Mouse (Mus musculus): Measurements from ENCODE around the gene Kansl2. TPM values are rescaled to one million over a fixed set of nuclear protein-coding genes. Genes with fewer than 3 reads are reported as not detected.
A peak's percentile ranks its signal among the peaks of the same experiment; 100 is the strongest.

Kansl2 gene
- polyA plus RNA-seq, 1 experiment from 2014 or later, result 90.4 TPM

DNA sequence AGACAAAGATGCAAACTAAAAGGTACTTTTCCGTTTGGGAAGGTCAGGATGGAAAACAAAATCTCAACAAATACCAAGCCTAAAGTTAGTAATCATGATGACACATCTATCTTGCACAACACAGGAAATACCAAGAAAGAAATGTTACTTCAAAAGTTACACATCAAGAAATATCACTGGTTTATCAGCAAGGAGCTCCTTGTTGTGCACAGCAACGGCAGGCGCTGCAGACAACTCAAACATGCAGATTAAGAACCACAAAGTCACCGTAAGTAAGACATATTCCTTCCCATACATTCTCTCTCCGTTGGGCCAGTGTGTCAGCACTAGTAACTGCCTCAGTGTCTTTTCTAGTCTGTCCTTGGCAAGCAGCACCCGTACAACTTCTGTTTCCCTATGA, 7.0 kb upstream of the Kansl2 start:
- Histone ChIP-seq H3K9me3 (ENCODE audit: control insufficient read depth, low read length) (no peaks in the 10 kb centered on the region), H3K4me1 (ENCODE audit: control insufficient read depth, insufficient read depth, low read depth, low read length) (no peaks in the 10 kb centered on the region), H3K27ac (ENCODE audit: low read depth, low read length) (no peak overlapping the region), H3K4me3 (ENCODE audit: low read length) (no peak overlapping the region), H3K27me3 (replicated peaks; ENCODE audit: control insufficient read depth, insufficient read depth, low read length) (no peaks in the 10 kb centered on the region), H3K36me3 (ENCODE audit: control insufficient read depth, insufficient read depth, low read length) (peaks cover 34% of the 10 kb centered on the region), H3K9ac (ENCODE audit: low read depth, low read length) (no peak overlapping the region), H3K4me2 (ENCODE audit: low read length) (no peak overlapping the region)
- no peak for ATAC-seq
- 94% methylated on average over 6 of the region's 6 CpGs for WGBS

DNA sequence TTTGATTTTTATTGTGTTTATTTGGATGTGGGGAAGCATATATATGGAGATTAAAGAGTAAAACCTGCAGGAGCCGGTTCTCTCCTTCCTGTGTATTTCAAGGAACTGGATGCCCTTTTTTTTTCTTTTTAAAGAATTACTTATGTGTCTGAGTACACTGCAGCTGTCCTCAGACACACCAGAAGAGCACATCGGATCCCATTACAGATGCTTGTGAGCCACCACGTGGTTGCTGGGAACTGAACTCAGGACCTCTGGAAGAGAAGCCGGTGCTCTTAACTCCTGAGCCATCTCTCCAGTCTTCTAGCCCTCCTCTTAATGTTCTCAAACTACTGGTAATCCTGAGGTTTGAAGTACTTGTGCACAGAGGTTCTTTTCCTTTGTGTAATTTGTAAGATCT, 3.9 kb upstream of the Kansl2 start:
- no peaks in the 10 kb centered on the region for H3K27me3 ChIP-seq (replicated peaks; ENCODE audit: control insufficient read depth, insufficient read depth, low read length)
- H3K9ac ChIP-seq (ENCODE audit: low read depth, low read length), result no peak overlapping the region
- WGBS, result 73% methylated on average over 4 of the region's 4 CpGs
- H3K27ac ChIP-seq (ENCODE audit: low read depth, low read length), result no peak overlapping the region
- peaks cover 1% of the 10 kb centered on the region for H3K4me1 ChIP-seq (ENCODE audit: control insufficient read depth, insufficient read depth, low read depth, low read length)
- H3K4me3 ChIP-seq (ENCODE audit: low read length), result no peak overlapping the region
- peaks cover 12% of the 10 kb centered on the region for H3K36me3 ChIP-seq (ENCODE audit: control insufficient read depth, insufficient read depth, low read length)
- H3K9me3 ChIP-seq (ENCODE audit: control insufficient read depth, low read length), result no peaks in the 10 kb centered on the region
- no peak overlapping the region for H3K4me2 ChIP-seq (ENCODE audit: low read length)
- no peak for ATAC-seq

DNA sequence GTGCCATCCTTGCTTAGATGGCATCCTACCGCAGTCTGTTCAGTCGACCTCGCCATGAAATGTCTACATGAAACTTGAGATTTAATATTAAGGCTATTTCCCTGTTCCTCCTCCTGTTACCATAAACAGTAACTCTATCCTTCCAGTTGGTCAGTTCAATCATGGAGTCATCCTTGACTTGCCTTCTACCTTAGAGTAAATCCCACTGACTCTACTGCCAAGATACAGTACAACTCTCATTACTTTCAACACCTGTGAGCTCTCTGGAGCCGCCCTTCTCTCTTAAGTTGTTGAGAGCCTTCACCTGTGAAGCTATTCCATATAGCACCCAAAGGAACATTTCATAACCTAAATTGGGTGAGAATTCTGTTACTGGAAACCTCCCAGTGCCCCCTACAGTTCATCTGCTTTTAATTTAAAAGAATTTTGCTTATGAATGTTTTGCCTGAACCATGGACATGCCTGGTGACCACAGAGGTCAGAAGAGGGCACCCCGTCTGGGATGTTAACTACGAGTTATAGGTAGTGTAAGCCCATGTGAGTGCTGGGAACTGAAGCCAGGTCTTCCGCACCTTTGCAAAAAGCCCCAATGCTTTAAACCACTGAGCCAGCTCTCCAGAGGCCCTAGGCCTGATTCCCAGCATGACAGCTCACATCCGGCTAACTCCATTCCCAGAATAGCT, 2.9 kb upstream of the Kansl2 start:
- WGBS, result 88% methylated on average over 8 of the region's 8 CpGs
- Histone ChIP-seq H3K4me2 (ENCODE audit: low read length) (no peak overlapping the region), H3K9ac (ENCODE audit: low read depth, low read length) (no peak overlapping the region), H3K27me3 (replicated peaks; ENCODE audit: control insufficient read depth, insufficient read depth, low read length) (no peaks in the 10 kb centered on the region), H3K36me3 (ENCODE audit: control insufficient read depth, insufficient read depth, low read length) (peaks cover 7% of the 10 kb centered on the region), H3K4me3 (ENCODE audit: low read length) (no peak overlapping the region), H3K9me3 (ENCODE audit: control insufficient read depth, low read length) (no peaks in the 10 kb centered on the region), H3K4me1 (ENCODE audit: control insufficient read depth, insufficient read depth, low read depth, low read length) (peaks cover 9% of the 10 kb centered on the region), H3K27ac (ENCODE audit: low read depth, low read length) (no peak overlapping the region)
- ATAC-seq, result no peak

DNA sequence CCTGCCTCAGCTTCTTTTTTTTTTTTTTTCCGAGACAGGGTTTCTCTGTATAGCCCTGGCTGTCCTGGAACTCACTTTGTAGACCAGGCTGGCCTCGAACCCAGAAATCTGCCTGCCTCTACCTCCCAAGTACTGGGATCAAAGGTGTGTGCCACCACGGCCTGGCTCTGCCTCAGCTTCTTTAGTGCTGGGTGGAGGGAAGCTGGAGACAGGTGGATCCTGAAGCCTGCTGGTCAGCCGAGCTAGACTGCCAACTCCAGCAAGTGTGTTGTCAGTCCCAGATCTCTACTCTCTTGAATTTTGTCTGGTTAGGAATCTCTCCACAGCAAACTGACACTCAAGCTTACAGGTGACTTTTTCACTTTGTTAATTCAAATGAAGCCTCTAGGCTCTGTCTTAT, 1.9 kb upstream of the Kansl2 start:
- peaks cover 11% of the 10 kb centered on the region for H3K4me1 ChIP-seq (ENCODE audit: control insufficient read depth, insufficient read depth, low read depth, low read length)
- WGBS, result 93% methylated on average over 4 of the region's 4 CpGs
- H3K9ac ChIP-seq (ENCODE audit: low read depth, low read length), result no peak overlapping the region
- peaks cover 10% of the 10 kb centered on the region for H3K36me3 ChIP-seq (ENCODE audit: control insufficient read depth, insufficient read depth, low read length)
- no peak overlapping the region for H3K4me2 ChIP-seq (ENCODE audit: low read length)
- H3K9me3 ChIP-seq (ENCODE audit: control insufficient read depth, low read length), result no peaks in the 10 kb centered on the region
- no peaks in the 10 kb centered on the region for H3K27me3 ChIP-seq (replicated peaks; ENCODE audit: control insufficient read depth, insufficient read depth, low read length)
- H3K27ac ChIP-seq (ENCODE audit: low read depth, low read length), result no peak overlapping the region
- no peak overlapping the region for H3K4me3 ChIP-seq (ENCODE audit: low read length)
- ATAC-seq, result no peak

GRCm38 (mm10) chr15:98533035-98533531, 981 bp downstream of the Kansl2 start:
- under 1% methylated on average over 18 of the region's 18 CpGs for WGBS
- H3K27me3 ChIP-seq (replicated peaks; ENCODE audit: control insufficient read depth, insufficient read depth, low read length), result no peaks in the 10 kb centered on the region
- peak overlapping the region; percentile 39; the same call in 1 of the 2 replicates for H3K27ac ChIP-seq (ENCODE audit: low read depth, low read length)
- H3K9ac ChIP-seq (ENCODE audit: low read depth, low read length), result peak overlapping the region; percentile 90
- H3K4me1 ChIP-seq (ENCODE audit: control insufficient read depth, insufficient read depth, low read depth, low read length), result peaks cover 12% of the 10 kb centered on the region
- H3K4me3 ChIP-seq (ENCODE audit: low read length), result peak overlapping the region; percentile 75
- peaks cover 26% of the 10 kb centered on the region for H3K36me3 ChIP-seq (ENCODE audit: control insufficient read depth, insufficient read depth, low read length)
- H3K4me2 ChIP-seq (ENCODE audit: low read length), result peak overlapping the region; percentile 94
- ATAC-seq, result no peak
- no peaks in the 10 kb centered on the region for H3K9me3 ChIP-seq (ENCODE audit: control insufficient read depth, low read length)

- Histone ChIP-seq H3K4me2 (ENCODE audit: low read length) (peak overlapping the region; percentile 94), H3K27me3 (replicated peaks; ENCODE audit: control insufficient read depth, insufficient read depth, low read length) (no peaks in the 10 kb centered on the region), H3K27ac (ENCODE audit: low read depth, low read length) (no peak overlapping the region), H3K4me3 (ENCODE audit: low read length) (peak overlapping the region; percentile 75), H3K4me1 (ENCODE audit: control insufficient read depth, insufficient read depth, low read depth, low read length) (peaks cover 12% of the 10 kb centered on the region), H3K9me3 (ENCODE audit: control insufficient read depth, low read length) (no peaks in the 10 kb centered on the region), H3K36me3 (ENCODE audit: control insufficient read depth, insufficient read depth, low read length) (peaks cover 32% of the 10 kb centered on the region), H3K9ac (ENCODE audit: low read depth, low read length) (peak overlapping the region; percentile 90; the same call in 1 of the 2 replicates)
- 30% methylated on average over 5 of the region's 5 CpGs for WGBS
- no peak for ATAC-seq
These were observed 1.8 kb downstream of the Kansl2 start for GRCm38 (mm10) chr15:98532281-98532680.

DNA sequence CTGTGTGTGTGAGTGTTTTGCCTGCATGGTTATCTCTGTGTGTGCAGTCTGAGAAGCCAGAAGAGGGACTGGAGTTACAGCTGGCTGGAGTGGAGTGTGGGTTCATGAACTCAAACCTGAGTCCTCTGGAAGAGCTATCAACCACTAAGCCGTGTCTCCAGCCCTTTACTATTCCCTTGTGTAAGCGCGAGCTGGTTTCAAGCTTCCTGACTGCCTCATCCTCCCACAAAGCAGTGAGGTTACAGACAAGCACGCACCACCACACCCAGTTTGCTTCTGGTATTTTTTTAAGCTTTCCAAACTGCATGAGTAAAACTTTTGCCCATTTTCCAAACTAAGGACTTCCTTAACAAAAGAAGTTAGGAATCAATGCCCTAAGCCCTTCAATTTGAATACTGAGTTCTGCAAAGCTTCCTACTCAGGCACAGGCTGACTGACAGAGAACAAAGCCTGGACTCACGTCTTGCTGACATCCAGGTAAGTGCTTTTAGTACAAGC, 5.9 kb downstream of the Kansl2 start:
- Histone ChIP-seq H3K27me3 (replicated peaks; ENCODE audit: control insufficient read depth, insufficient read depth, low read length) (no peaks in the 10 kb centered on the region), H3K9me3 (ENCODE audit: control insufficient read depth, low read length) (no peaks in the 10 kb centered on the region), H3K36me3 (ENCODE audit: control insufficient read depth, insufficient read depth, low read length) (peaks cover 38% of the 10 kb centered on the region), H3K4me3 (ENCODE audit: low read length) (no peak overlapping the region), H3K4me2 (ENCODE audit: low read length) (no peak overlapping the region), H3K27ac (ENCODE audit: low read depth, low read length) (no peak overlapping the region), H3K4me1 (ENCODE audit: control insufficient read depth, insufficient read depth, low read depth, low read length) (peaks cover 12% of the 10 kb centered on the region), H3K9ac (ENCODE audit: low read depth, low read length) (no peak overlapping the region)
- WGBS, result 93% methylated on average over 5 of the region's 5 CpGs
- no peak for ATAC-seq

DNA sequence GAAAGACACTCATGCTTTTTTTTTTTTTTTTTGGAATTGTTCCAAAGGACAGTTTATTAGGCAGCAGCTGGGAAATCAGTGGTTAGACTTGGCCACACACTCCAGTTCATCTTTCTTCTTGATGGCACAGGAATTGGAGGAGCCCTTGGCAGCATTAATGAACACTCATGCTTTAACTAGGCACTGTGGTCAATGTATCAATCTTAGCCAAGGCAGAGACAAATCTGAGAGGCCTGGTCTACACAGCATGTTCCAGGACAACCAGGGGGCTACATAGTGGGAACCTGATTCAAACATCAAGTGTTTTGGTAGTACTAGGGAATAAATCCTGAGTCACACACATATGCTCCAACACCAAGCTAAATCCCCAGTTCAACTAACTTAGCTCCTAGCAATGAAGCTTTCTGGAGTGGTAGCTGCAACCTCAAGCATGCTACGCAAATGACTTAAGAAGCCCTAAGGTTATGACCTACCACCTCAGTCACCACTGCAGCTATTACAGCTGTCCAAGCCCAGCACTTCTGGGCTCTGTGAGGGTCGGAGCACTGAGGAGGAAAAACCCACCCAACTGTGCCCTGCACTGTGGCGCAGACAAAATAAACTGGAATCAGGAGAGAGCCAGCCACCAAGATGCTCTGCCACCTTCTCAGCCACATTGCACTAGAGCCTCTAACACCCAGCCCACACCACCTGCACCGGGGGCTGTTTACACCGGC, 6.8 kb downstream of the Kansl2 start:
- Histone ChIP-seq H3K27ac (ENCODE audit: low read depth, low read length) (no peak overlapping the region), H3K9me3 (ENCODE audit: control insufficient read depth, low read length) (no peaks in the 10 kb centered on the region), H3K36me3 (ENCODE audit: control insufficient read depth, insufficient read depth, low read length) (peaks cover 47% of the 10 kb centered on the region), H3K4me3 (ENCODE audit: low read length) (no peak overlapping the region), H3K27me3 (replicated peaks; ENCODE audit: control insufficient read depth, insufficient read depth, low read length) (no peaks in the 10 kb centered on the region), H3K4me1 (ENCODE audit: control insufficient read depth, insufficient read depth, low read depth, low read length) (peaks cover 4% of the 10 kb centered on the region), H3K9ac (ENCODE audit: low read depth, low read length) (no peak overlapping the region), H3K4me2 (ENCODE audit: low read length) (no peak overlapping the region)
- WGBS, result 93% methylated on average over 5 of the region's 5 CpGs
- ATAC-seq, result no peak

DNA sequence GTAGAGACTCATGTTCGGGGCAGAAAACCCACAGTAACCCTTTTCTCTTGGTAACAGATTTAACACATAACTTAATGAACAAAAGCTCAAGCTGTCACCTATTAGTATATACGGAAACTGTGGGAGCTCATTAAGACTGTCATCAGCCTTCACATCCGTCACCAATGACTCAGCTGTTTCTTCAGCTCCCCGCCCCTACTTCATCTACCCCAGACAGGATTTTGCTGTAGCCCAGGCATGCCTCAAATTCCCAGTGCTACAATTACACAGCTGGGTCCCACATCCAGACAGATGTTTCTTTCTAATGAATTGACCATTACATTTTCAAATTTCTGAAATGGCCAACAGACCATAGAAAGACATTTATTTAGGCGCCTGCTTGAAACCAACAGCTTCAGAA, 8.0 kb downstream of the Kansl2 start:
- Histone ChIP-seq H3K27ac (ENCODE audit: low read depth, low read length) (no peak overlapping the region), H3K27me3 (replicated peaks; ENCODE audit: control insufficient read depth, insufficient read depth, low read length) (no peaks in the 10 kb centered on the region), H3K9ac (ENCODE audit: low read depth, low read length) (no peak overlapping the region), H3K36me3 (ENCODE audit: control insufficient read depth, insufficient read depth, low read length) (peaks cover 48% of the 10 kb centered on the region), H3K4me1 (ENCODE audit: control insufficient read depth, insufficient read depth, low read depth, low read length) (peaks cover 3% of the 10 kb centered on the region; the same call in 1 of the 2 replicates), H3K4me3 (ENCODE audit: low read length) (no peak overlapping the region), H3K9me3 (ENCODE audit: control insufficient read depth, low read length) (no peaks in the 10 kb centered on the region), H3K4me2 (ENCODE audit: low read length) (no peak overlapping the region)
- ATAC-seq, result no peak
- WGBS, result 51% methylated on average over 5 of the region's 5 CpGs
